Mouse (Mus musculus) stomach, embryonic 16.5 days (tissue): Measurements from ENCODE around the gene Snw1. TPM values are rescaled to one million over a fixed set of nuclear protein-coding genes. Genes with fewer than 3 reads are reported as not detected.

Experiments
- ATAC-seq: fragments of 200-750 bp; cut with Nextera tagmentation; 2 replicates; pipeline ENCODE4 v1.8.0; 2017; ENCODE audit warnings: moderate number of reproducible peaks, moderate TSS enrichment; ENCODE audit not compliant: insufficient read depth, low FRiP score
- H3K27ac ChIP-seq: fragments of 300-500 bp; sonication (generic); 2 replicates; pipeline ENCODE4 v1.5.1; 2014; ENCODE audit warnings: low read length
- H3K27me3 ChIP-seq: fragments of 300-500 bp; sonication (generic); 2 replicates; pipeline ENCODE4 v1.6.1; 2014; ENCODE audit warnings: low read length, control low read depth, mixed read lengths; ENCODE audit not compliant: control insufficient read depth, insufficient read depth
- H3K36me3 ChIP-seq: fragments of 300-500 bp; sonication (generic); 2 replicates; pipeline ENCODE4 v1.6.1; 2014; ENCODE audit warnings: low read length; ENCODE audit not compliant: control insufficient read depth, insufficient read depth
- H3K4me1 ChIP-seq: fragments of 300-500 bp; sonication (generic); 2 replicates; pipeline ENCODE4 v1.6.1; 2014; ENCODE audit warnings: low read length, control low read depth, mixed read lengths; ENCODE audit not compliant: control insufficient read depth, insufficient read depth
- H3K4me2 ChIP-seq: fragments of 300-500 bp; sonication (generic); 2 replicates; pipeline ENCODE4 v1.6.1; 2014; ENCODE audit warnings: low read depth, low read length, mixed read lengths
- H3K4me3 ChIP-seq: fragments of 300-500 bp; sonication (generic); replicated peaks from 2 replicates; pipeline ENCODE4 v1.5.1; 2014; ENCODE audit warnings: mild to moderate bottlenecking, low read length
- H3K9ac ChIP-seq: fragments of 300-500 bp; sonication (generic); 2 replicates; pipeline ENCODE4 v1.6.1; 2014; ENCODE audit warnings: low read length
- H3K9me3 ChIP-seq: fragments of 300-500 bp; sonication (generic); replicated peaks from 2 replicates; pipeline ENCODE4 v1.6.1; 2016; ENCODE audit warnings: low read length, control low read depth; ENCODE audit not compliant: control insufficient read depth
- WGBS: fragments of 180-500 bp; shearing (Covaris S2); extraction: QIAGEN DNeasy Blood & Tissue Kit; methylation state at CpG from one replicate; pipeline ENCODE4 v1.1.7; 2014; 5-methylcytosine and 5-hydroxymethylcytosine counted together
- polyA plus RNA-seq: library from polyadenylated mRNA; unstranded; fragments of >200 nt; fragmentation: Nextera tagmentation; extraction: Ambion mirVana; gene quantifications from 2 replicates; pipeline ENCODE4 v1.2.1, GENCODE M21; 2015

The Snw1 gene
- polyA plus RNA-seq, 1 experiment from 2014 or later, result 105 TPM

DNA sequence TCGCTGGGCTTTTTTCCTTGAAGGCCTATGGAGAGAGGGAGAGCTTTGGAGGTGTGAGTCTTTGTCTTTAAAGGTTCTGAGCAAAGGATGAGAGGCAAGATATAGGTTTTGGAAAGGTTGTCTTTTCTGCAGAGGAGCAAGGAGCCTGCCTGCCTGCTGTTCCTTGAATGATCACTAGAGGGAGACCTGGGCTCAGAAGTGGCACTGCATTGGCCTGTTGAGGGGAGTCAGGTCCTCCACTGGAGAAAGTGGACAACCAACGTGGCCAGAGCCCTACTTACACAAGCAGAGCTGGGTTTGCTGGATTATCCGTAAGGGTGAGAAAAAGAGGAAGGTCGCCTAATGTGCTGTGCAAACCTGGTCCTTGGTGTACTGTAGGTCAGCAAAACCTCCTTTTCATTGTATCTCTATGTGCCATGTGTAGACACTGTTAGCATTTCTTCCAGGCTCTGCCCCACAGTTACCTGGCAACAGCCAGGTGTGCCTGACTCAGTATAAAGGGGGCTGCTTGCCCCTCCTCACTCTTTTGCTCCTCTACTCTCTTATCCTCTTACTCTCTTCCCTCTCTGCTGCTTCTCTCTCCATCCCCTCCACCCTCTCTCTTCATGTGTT, 58.8 kb downstream of the Snw1 start:
- no peak for ATAC-seq
- 22% methylated on average over 4 of the region's 4 CpGs for WGBS
- no peak overlapping the region for H3K4me2 ChIP-seq
- no peaks in the 10 kb centered on the region for H3K36me3 ChIP-seq
- no peaks in the 10 kb centered on the region for H3K9me3 ChIP-seq
- H3K4me1 ChIP-seq, result peaks cover 9% of the 10 kb centered on the region; the same call in 1 of the 2 replicates
- H3K9ac ChIP-seq, result no peak overlapping the region
- no peak overlapping the region for H3K27ac ChIP-seq
- H3K4me3 ChIP-seq, result no peak overlapping the region
- no peaks in the 10 kb centered on the region for H3K27me3 ChIP-seq

DNA sequence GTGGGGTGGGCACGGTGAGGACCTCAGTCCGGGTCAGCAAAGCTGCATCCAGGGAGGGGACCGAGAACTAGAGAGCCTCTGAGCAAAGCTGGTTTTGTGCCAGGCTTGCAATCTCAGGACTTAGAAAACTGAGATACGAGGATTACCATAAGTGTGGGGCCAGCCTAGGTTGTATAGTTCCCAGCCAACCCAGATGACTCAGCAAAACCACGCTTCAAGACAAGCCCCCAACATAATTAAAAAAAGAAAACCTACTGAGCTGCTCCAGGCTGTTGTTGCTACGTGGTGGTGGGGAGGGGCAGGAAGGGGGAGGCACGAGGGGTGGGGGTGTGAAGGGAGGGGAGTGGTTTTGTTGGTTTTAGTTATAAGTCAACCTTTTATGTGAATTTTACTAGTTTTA, 61.1 kb downstream of the Snw1 start:
- Histone ChIP-seq H3K4me2 (no peak overlapping the region), H3K27ac (peak overlapping the region; percentile 74; the same call in 1 of the 2 replicates)
- peak; percentile 18; the same call in 1 of the 2 replicates for ATAC-seq

DNA sequence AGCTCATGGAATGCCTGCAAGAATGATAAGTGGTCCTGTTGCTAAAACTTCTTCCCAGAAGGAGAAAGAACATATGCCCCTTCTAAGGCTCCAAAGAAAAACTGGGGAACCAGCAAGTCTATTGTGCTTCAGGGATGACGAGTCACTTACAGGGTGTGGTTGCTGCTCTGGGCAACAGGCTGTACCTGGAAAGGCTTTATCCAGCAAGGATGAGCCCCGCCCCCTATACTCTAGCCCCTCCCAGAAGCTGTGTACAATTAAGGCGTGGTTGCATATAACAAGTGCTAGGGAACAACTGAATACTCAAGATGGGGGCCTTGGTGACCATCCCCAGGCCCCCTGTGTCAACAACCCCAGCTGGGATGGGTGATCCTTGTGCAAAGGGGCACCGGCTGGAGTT, 63.0 kb downstream of the Snw1 start:
- Histone ChIP-seq H3K27me3 (no peaks in the 10 kb centered on the region), H3K4me2 (no peak overlapping the region), H3K9me3 (no peaks in the 10 kb centered on the region), H3K9ac (no peak overlapping the region), H3K36me3 (no peaks in the 10 kb centered on the region), H3K27ac (peak overlapping the region; percentile 50), H3K4me1 (peaks cover 13% of the 10 kb centered on the region), H3K4me3 (no peak overlapping the region)
- 0 out of 2 replicates have a peak, but pooled peaks have one; percentile 54 for ATAC-seq
- 71% methylated on average over 4 of the region's 4 CpGs for WGBS

More for the DNA sequence above, 61.1 kb downstream of the Snw1 start:
- no peaks in the 10 kb centered on the region for H3K36me3 ChIP-seq
- 38% methylated on average over 7 of the region's 7 CpGs for WGBS
- H3K27me3 ChIP-seq, result no peaks in the 10 kb centered on the region
- no peaks in the 10 kb centered on the region for H3K9me3 ChIP-seq
- peaks cover 13% of the 10 kb centered on the region for H3K4me1 ChIP-seq
- no peak overlapping the region for H3K9ac ChIP-seq
- no peak overlapping the region for H3K4me3 ChIP-seq

DNA sequence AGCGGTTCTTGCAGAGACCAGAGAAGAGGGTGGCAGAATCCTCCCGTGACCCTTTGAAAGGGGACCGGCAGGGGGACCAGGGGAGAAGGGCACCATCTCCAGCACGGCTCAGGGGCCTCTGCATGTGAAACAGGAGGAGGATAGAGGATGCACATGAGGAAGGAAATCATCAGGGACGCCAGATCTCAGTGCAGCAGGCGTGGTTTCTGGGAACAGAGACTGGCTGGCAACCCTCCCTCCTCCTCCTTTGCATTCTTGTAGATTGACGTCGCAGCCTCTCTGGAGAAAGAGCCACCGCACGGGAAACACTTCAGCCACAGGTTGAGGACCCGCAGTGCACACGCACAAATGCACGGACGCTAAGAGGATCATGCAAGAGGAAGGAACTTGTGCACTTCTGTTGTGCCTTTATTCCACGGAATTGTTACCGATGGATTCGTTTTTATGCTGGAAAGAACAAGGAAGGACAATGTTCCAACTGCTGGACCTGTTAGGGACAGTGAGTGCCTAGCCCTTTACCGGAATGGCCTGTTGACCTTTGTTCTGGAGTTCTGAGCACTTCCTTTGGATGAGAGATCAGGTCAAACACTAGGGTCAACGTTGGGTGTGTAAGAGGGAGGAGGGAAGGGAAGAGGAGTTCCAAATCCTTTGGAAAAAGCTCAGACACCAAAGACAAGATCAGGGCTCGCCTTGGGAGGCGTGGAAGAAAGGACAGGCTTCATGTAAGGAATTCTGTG, 64.0 kb downstream of the Snw1 start:
- Histone ChIP-seq H3K4me1 (peaks cover 13% of the 10 kb centered on the region), H3K4me2 (peak overlapping the region; percentile 47), H3K9ac (peak overlapping the region; percentile 49), H3K27ac (peak overlapping the region; percentile 60; the same call in 1 of the 2 replicates), H3K4me3 (peak overlapping the region; percentile 13; the same call in 1 of the 2 replicates), H3K36me3 (no peaks in the 10 kb centered on the region), H3K9me3 (no peaks in the 10 kb centered on the region), H3K27me3 (no peaks in the 10 kb centered on the region)
- ATAC-seq, result no peak
- 28% methylated on average over 21 of the region's 21 CpGs for WGBS

DNA sequence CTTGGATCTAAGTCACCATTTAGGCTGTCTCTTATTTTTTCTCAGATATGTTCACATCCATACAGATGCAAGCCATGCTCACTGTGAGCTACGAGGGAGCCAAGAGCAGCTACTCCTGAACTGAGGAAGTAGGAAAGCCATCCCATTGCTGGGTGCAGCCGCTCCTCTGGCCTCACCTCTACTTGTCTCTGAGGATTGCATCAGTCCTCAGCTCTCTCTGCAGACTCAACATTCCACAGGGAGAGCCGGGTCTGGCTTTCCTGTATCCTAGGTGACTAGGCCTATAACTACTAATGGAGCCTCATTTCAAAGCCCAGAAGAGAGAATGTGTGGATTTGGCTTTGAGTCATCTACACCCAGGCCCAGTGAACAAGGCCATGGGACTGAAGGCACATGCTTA, 66.4 kb downstream of the Snw1 start:
- Histone ChIP-seq H3K4me2 (no peak overlapping the region), H3K9ac (no peak overlapping the region), H3K9me3 (no peaks in the 10 kb centered on the region), H3K4me1 (peaks cover 8% of the 10 kb centered on the region), H3K4me3 (no peak overlapping the region), H3K36me3 (no peaks in the 10 kb centered on the region), H3K27ac (peak overlapping the region; percentile 16), H3K27me3 (no peaks in the 10 kb centered on the region)
- ATAC-seq, result no peak
- 59% methylated on average over 3 of the region's 3 CpGs for WGBS

GRCm38 (mm10) chr12:87405165-87405564, 66.9 kb downstream of the Snw1 start:
- ATAC-seq, result peak; percentile 59; the same call in 1 of the 2 replicates
- Histone ChIP-seq H3K9ac (no peak overlapping the region), H3K4me3 (no peak overlapping the region), H3K27me3 (no peaks in the 10 kb centered on the region), H3K4me1 (peaks cover 7% of the 10 kb centered on the region), H3K27ac (peak overlapping the region; percentile 50), H3K4me2 (no peak overlapping the region), H3K9me3 (no peaks in the 10 kb centered on the region), H3K36me3 (no peaks in the 10 kb centered on the region)
- 65% methylated on average over 4 of the region's 4 CpGs for WGBS

- Histone ChIP-seq H3K9me3 (no peaks in the 10 kb centered on the region), H3K4me3 (no peak overlapping the region), H3K36me3 (no peaks in the 10 kb centered on the region), H3K4me2 (no peak overlapping the region), H3K27ac (no peak overlapping the region), H3K4me1 (no peaks in the 10 kb centered on the region), H3K27me3 (no peaks in the 10 kb centered on the region), H3K9ac (no peak overlapping the region)
- ATAC-seq, result no peak
- 56% methylated on average over 6 of the region's 6 CpGs for WGBS
Measured at GRCm38 (mm10) chr12:87401883-87402282, 70.2 kb downstream of the Snw1 start.

GRCm38 (mm10) chr12:87399119-87399819, 72.8 kb downstream of the Snw1 start:
- Histone ChIP-seq H3K36me3 (no peaks in the 10 kb centered on the region), H3K9ac (no peak overlapping the region), H3K4me3 (no peak overlapping the region), H3K27me3 (no peaks in the 10 kb centered on the region), H3K27ac (peak overlapping the region; percentile 74), H3K4me2 (no peak overlapping the region), H3K9me3 (no peaks in the 10 kb centered on the region), H3K4me1 (no peaks in the 10 kb centered on the region)
- ATAC-seq, result peak; percentile 88
- WGBS, result 69% methylated on average over 10 of the region's 10 CpGs
